ENCODE assay signal across 17 mouse cellular contexts in the genomic region with DNA sequence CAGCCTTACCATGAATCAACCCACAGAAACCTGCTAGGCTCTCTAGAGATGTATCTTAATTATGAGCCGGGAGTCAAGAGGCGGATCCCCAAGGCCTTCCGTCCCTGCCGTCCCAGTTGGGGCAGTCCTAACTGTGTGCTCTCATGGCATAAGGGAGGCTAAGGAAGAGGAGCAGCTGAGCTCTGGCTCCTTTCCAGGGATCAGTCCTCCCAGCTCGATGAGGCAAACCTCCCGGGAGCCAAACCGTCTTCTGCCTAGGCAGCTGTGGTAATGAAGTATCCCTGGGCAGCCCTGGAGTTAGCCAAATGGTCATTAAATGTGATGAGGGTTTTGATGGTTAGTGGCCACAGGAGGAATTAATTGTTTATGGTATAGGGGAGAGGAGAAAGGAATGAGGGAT.
DNase-seq lines count a peak whose midpoint lies in the region; ATAC-seq lines count a peak whose summit lies in the region.
"Had no signal": no experiment of that assay in that cellular context is flagged by ENCODE, and none has a peak within 500 bp of the region (broad histone marks: within the 10 kb centered on the region; RNA-seq: fewer than 3 reads in every experiment).

No protein-coding gene starts in this region.

- H3K4me1 ChIP-seq in kidney, embryonic 15.5 days = 0 out of 2 replicates have a peak, but pooled peaks cover 2% of the 10 kb centered on the region
- H3K4me1 ChIP-seq: embryonic facial prominence, embryonic 12.5 days; forebrain, embryonic 10.5 days had no signal

- no peak overlapping the region for H3K4me3 ChIP-seq in kidney, embryonic 15.5 days (replicated peaks)
- H3K4me3 ChIP-seq: embryonic facial prominence, embryonic 12.5 days; forebrain, embryonic 10.5 days; heart, adult 2 months; hindbrain, embryonic 12.5 days had no signal

- peaks cover 72% of the 10 kb centered on the region for H3K36me3 ChIP-seq in kidney, embryonic 15.5 days

- no peak overlapping the region for H3K4me2 ChIP-seq in kidney, embryonic 15.5 days
- H3K4me2 ChIP-seq: embryonic facial prominence, embryonic 12.5 days; hindbrain, embryonic 12.5 days had no signal

- no peak overlapping the region for H3K27ac ChIP-seq in kidney, embryonic 15.5 days
- H3K27ac ChIP-seq: embryonic facial prominence, embryonic 12.5 days; forebrain, embryonic 10.5 days; heart, adult 2 months; hindbrain, embryonic 12.5 days; stomach, postnatal 0 days had no signal

- intact Hi-C loops in gastrocnemius, postnatal 36 days (cut with DNase I) = loop anchor here (10.0 kb wide), 1 partner anchor 418 kb away; no protein-coding TSS in a partner anchor

- no peak for ATAC-seq in kidney, embryonic 15.5 days (replicated peaks; ENCODE audit: low FRiP score)
- ATAC-seq: intestine, postnatal 0 days; Patski had no signal

- peak; percentile 46 for DNase-seq in gastrocnemius, adult 18-20 months (ENCODE audit: low spot score)
- DNase-seq in gastrocnemius, postnatal 36 days = no peak
- peak; percentile 44 for DNase-seq in kidney, postnatal 14 days
- peak; percentile 18 for DNase-seq in ovary, postnatal 36 days (ENCODE audit: low spot score)
- no peak for DNase-seq in ovary, adult 18-20 months (ENCODE audit: low spot score)
- no peak for DNase-seq in adrenal gland, adult (ENCODE audit: inconsistent age in 2 of 2, low spot score in 1 of 2)
- no peak for DNase-seq in layer of hippocampus, postnatal 14 days (ENCODE audit: low spot score in 2 of 2)
- DNase-seq: cerebellum, adult 11 months; thymus, postnatal 25 days had no signal

- no peaks in the 10 kb centered on the region for H3K9me3 ChIP-seq in kidney, embryonic 15.5 days (replicated peaks)
- H3K9me3 ChIP-seq: embryonic facial prominence, embryonic 12.5 days; forebrain, embryonic 10.5 days; hindbrain, embryonic 12.5 days had no signal

- 40% methylated on average over 7 of the region's 7 CpGs for WGBS in kidney, embryonic 15.5 days

- H3K27me3 ChIP-seq in kidney, embryonic 15.5 days = no peaks in the 10 kb centered on the region
- H3K27me3 ChIP-seq: hindbrain, embryonic 12.5 days; Patski had no signal

- no peak overlapping the region for H3K9ac ChIP-seq in kidney, embryonic 15.5 days
- H3K9ac ChIP-seq: embryonic facial prominence, embryonic 12.5 days; hindbrain, embryonic 12.5 days had no signal

Comparison
In these comparisons a context has a peak if more than half of its experiments do, and no peak if none do; other contexts are left out.
1. DNase-seq: peak in gastrocnemius, adult 18-20 months (single experiment), kidney, postnatal 14 days (single experiment) and ovary, postnatal 36 days (single experiment); none in gastrocnemius, postnatal 36 days (0 of 2), ovary, adult 18-20 months (single experiment), adrenal gland, adult (0 of 2) and layer of hippocampus, postnatal 14 days (0 of 2).